Mouse (Mus musculus): ENCODE measurements at regions not wholly inside any gene's neighbourhood (a gene's known extent, or its start where the extent isn't known, plus 50 kb on each side); places are given as distances from the start of the nearest gene placed in this dataset.

DNA sequence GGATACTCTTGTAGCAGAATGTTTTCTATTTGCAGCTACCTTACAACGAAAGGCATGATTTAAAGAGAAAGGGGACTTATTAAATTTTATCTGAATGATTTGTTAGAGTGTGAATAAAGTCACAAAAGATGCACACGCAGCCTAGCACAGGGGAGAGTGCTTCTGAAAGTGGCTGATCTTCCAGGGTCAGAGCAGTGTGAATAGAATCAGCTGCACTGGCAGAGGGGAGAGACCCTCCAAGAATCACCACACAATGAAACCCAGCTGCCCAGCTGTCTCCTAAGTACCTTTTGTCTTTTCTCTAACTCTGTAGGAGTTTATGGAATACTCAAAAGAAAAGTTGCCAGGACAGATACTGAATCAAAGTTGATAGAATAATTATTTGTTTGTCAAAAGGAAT is 443.1 kb downstream of the 1190002N15Rik start:
- no peak for ATAC-seq (ENCODE audit: insufficient number of reproducible peaks, low FRiP score, low TSS enrichment, low read depth)

DNA sequence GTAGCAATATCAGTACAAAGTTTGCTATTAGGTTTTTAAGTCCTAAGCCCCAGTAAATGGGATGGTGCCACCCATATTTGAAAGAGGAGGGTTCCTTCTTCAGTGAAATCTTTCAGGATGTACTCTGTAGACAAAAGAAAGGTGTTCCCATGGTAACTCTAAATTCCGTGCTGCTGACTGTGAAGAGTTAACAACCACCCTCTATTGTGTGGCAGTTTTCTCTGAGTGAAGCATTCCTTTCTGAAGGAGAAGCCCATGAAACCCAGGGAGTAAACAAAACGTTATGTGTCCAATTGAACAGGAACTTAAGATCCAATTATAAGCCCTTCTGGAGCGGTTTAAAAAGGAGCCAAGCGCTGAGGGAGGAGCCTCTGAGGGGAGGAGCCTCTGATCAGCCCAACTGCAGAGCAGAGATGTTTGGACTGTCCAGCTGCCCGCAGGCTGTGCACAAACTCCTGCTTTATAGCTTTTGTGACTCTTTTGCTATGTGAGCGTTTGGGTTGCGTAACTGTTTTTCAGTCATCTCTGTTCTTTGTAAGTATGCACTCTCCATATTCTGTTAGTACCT is 446.1 kb downstream of the 1190002N15Rik start:
- ATAC-seq (ENCODE audit: insufficient number of reproducible peaks, low FRiP score, low TSS enrichment, low read depth) = no peak; the same call in 1 of the 2 replicates
- 43% methylated on average over 7 of the region's 7 CpGs for WGBS
- Histone ChIP-seq H3K9ac (no peak overlapping the region), H3K36me3 (no peaks in the 10 kb centered on the region), H3K27me3 (no peaks in the 10 kb centered on the region), H3K4me1 (no peaks in the 10 kb centered on the region), H3K4me2 (replicated peaks) (no peak overlapping the region), H3K27ac (replicated peaks) (no peak overlapping the region), H3K9me3 (replicated peaks) (no peaks in the 10 kb centered on the region), H3K4me3 (replicated peaks) (no peak overlapping the region)

More for the DNA sequence above, 443.1 kb downstream of the 1190002N15Rik start:
- no peaks in the 10 kb centered on the region for H3K36me3 ChIP-seq
- 65% methylated on average over 2 of the region's 2 CpGs for WGBS
- H3K27me3 ChIP-seq = no peaks in the 10 kb centered on the region
- H3K4me3 ChIP-seq (replicated peaks) = no peak overlapping the region
- H3K27ac ChIP-seq (replicated peaks) = no peak overlapping the region
- H3K4me1 ChIP-seq = no peaks in the 10 kb centered on the region
- H3K4me2 ChIP-seq (replicated peaks) = no peak overlapping the region
- no peak overlapping the region for H3K9ac ChIP-seq
- no peaks in the 10 kb centered on the region for H3K9me3 ChIP-seq (replicated peaks)

DNA sequence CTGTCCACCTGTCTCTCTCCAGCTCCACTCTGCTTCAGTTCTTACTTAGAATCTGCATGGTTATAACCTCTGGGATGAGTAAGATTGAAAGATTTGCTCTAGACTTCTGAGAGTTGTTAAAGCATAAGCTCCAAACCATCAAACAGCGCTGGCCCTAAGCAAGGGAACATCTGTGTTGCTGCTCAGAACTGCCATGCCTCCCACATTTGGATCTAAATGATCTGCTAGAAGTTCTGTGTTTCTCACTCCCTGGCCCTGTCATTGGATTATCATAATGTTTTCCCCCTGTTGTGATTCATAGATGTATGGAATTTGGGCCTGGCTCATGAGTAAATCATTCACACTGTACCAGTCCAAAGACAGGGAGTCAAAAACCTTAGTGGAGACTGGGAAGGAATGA is 448.1 kb downstream of the 1190002N15Rik start:
- Histone ChIP-seq H3K36me3 (no peaks in the 10 kb centered on the region), H3K4me3 (replicated peaks) (no peak overlapping the region), H3K27me3 (no peaks in the 10 kb centered on the region), H3K27ac (replicated peaks) (no peak overlapping the region), H3K4me2 (replicated peaks) (no peak overlapping the region), H3K9me3 (replicated peaks) (no peaks in the 10 kb centered on the region), H3K9ac (no peak overlapping the region), H3K4me1 (no peaks in the 10 kb centered on the region)
- WGBS = 71% methylated on average over 1 of the region's 1 CpGs
- ATAC-seq (ENCODE audit: insufficient number of reproducible peaks, low FRiP score, low TSS enrichment, low read depth) = no peak

DNA sequence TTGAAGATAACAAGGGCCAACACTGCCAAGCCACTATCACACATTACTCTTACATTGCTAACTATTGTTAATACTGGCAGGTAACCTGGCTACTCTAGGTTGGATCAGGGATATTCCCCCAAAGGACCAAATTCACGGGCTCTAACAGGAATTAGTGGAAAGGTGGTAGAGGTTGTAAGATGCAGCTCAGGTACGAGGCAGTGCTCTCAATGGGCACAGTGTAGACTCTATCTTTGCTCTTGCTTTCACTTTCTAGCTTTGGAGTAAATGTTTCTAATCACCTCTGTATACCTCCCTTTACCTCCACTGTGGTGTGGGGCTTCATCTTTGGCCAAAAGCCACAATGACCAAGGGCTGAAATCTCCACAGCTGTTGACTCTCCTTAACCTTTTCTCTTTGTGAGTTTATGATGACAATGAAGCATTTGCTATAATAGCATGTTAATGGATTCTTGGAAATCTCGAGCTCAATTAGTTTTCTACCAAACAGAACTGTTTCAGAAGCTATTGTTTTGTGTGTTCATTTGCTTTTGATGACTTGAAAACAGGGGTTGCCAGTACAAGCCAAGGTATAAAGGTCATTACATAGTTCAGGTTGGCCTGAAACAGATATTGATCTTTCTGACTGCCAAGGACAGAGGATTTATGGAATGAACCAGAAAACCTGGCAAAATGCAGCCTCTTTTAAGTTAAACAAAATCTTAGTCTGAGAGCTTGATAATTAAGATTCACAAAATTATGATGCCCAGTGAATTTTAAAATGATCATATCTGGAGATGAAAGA is 454.1 kb downstream of the 1190002N15Rik start:
- Histone ChIP-seq H3K27ac (replicated peaks) (no peak overlapping the region), H3K27me3 (no peaks in the 10 kb centered on the region), H3K4me1 (no peaks in the 10 kb centered on the region), H3K9ac (no peak overlapping the region), H3K9me3 (replicated peaks) (no peaks in the 10 kb centered on the region), H3K4me3 (replicated peaks) (no peak overlapping the region), H3K36me3 (no peaks in the 10 kb centered on the region), H3K4me2 (replicated peaks) (no peak overlapping the region)
- no peak for ATAC-seq (ENCODE audit: insufficient number of reproducible peaks, low FRiP score, low TSS enrichment, low read depth)
- 76% methylated on average over 3 of the region's 3 CpGs for WGBS

DNA sequence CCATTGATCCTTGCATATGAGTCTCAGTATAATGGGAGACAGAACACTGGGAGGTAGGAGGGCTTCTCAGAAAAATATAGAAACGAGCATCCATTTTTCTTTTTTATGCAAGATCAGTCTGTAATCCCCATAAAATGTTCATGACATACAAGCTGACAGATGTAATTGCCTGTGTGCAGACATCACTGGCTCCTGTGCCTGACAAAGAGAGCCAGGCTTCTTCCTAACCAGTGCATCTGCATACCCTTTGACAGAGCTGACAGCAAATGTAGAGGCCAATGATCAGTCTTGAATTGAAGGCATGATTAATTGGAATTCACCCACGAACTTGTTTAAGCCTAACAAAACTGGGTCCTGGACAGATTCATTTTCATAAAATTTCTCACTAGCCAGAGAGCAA is 463.0 kb downstream of the 1190002N15Rik start:
- no peaks in the 10 kb centered on the region for H3K27me3 ChIP-seq
- no peak for ATAC-seq (ENCODE audit: insufficient number of reproducible peaks, low FRiP score, low TSS enrichment, low read depth)
- no peak overlapping the region for H3K9ac ChIP-seq
- H3K36me3 ChIP-seq = no peaks in the 10 kb centered on the region
- no peaks in the 10 kb centered on the region for H3K9me3 ChIP-seq (replicated peaks)
- no peak overlapping the region for H3K27ac ChIP-seq (replicated peaks)
- WGBS = 36% methylated on average over 2 of the region's 2 CpGs
- no peak overlapping the region for H3K4me3 ChIP-seq (replicated peaks)
- no peak overlapping the region for H3K4me2 ChIP-seq (replicated peaks)
- H3K4me1 ChIP-seq = no peaks in the 10 kb centered on the region

DNA sequence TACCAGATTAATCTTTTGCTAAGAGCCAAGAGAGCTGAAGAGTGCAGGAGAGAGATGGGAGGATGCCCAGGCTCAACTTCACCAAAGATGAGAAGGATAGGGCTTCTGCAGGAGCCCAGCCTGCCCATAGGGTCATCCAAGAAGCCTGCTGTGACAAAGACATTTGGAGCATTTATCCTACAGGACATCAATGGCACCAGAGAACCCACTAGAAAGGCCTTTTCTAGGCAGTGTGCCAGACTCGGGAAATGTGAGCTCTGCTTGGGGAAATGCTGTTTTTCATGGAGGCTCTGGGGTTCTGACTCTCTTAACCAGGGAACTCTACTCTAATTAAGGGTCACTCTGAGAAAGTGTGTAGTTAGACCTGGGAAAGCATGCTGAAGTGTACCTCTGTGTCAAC is 470.8 kb downstream of the 1190002N15Rik start:
- no peak overlapping the region for H3K27ac ChIP-seq (replicated peaks)
- H3K27me3 ChIP-seq = no peaks in the 10 kb centered on the region
- H3K4me2 ChIP-seq (replicated peaks) = no peak overlapping the region
- H3K4me1 ChIP-seq = no peaks in the 10 kb centered on the region
- H3K9ac ChIP-seq = no peak overlapping the region
- ATAC-seq (ENCODE audit: insufficient number of reproducible peaks, low FRiP score, low TSS enrichment, low read depth) = peak; percentile 39; the same call in 1 of the 2 replicates
- H3K9me3 ChIP-seq (replicated peaks) = no peaks in the 10 kb centered on the region
- H3K36me3 ChIP-seq = no peaks in the 10 kb centered on the region
- 36% methylated on average over 1 of the region's 1 CpGs for WGBS
- H3K4me3 ChIP-seq (replicated peaks) = no peak overlapping the region

DNA sequence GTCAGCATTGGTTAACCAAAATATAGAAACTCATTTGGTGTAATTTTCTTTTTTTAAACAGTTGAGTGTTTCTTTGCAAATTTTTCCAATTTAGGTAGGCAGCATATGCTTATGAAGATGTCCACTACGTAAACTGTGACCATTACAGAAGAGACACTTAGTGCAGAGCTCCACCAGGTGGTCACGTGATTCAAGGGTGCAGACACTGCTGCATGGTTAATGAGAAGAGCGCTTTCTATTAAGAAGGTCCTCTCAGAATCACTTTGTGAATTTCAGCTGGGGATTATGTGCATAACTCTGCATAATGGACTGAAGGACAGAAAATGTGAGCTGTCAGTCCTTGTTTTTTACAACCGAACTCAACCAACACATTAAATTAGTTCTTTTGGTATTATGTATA is 484.7 kb downstream of the 1190002N15Rik start:
- 70% methylated on average over 4 of the region's 4 CpGs for WGBS
- no peaks in the 10 kb centered on the region for H3K36me3 ChIP-seq
- no peaks in the 10 kb centered on the region for H3K4me1 ChIP-seq
- no peak for ATAC-seq (ENCODE audit: insufficient number of reproducible peaks, low FRiP score, low TSS enrichment, low read depth)
- H3K27me3 ChIP-seq = no peaks in the 10 kb centered on the region
- no peaks in the 10 kb centered on the region for H3K9me3 ChIP-seq (replicated peaks)
- H3K4me3 ChIP-seq (replicated peaks) = no peak overlapping the region
- no peak overlapping the region for H3K9ac ChIP-seq
- H3K27ac ChIP-seq (replicated peaks) = no peak overlapping the region
- no peak overlapping the region for H3K4me2 ChIP-seq (replicated peaks)

DNA sequence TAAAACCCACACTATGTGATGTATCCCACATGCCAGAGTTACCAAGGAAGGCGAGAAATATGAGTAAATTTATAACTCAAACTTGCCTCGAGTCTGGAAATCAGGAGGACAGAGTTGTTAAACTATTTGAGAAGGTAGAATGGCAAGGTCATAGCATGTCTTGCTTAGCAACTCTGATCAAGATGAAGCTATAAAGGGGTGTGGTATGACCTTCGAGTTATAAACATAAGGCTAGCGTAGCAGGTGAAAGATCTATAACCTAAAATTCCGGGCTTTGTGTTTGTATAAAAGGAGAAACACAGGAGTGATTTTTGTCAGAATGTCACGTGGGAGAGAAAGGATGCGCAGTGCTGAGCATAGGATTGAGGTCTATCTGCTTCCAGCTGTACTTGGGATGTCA is 490.0 kb downstream of the 1190002N15Rik start:
- Histone ChIP-seq H3K27ac (replicated peaks) (no peak overlapping the region), H3K9me3 (replicated peaks) (no peaks in the 10 kb centered on the region), H3K9ac (no peak overlapping the region), H3K27me3 (no peaks in the 10 kb centered on the region), H3K4me2 (replicated peaks) (no peak overlapping the region), H3K36me3 (no peaks in the 10 kb centered on the region), H3K4me1 (no peaks in the 10 kb centered on the region), H3K4me3 (replicated peaks) (no peak overlapping the region)
- whole genome bisulfite sequencing = 89% methylated on average over 7 of the region's 7 CpGs
- ATAC-seq (ENCODE audit: insufficient number of reproducible peaks, low FRiP score, low TSS enrichment, low read depth) = no peak

DNA sequence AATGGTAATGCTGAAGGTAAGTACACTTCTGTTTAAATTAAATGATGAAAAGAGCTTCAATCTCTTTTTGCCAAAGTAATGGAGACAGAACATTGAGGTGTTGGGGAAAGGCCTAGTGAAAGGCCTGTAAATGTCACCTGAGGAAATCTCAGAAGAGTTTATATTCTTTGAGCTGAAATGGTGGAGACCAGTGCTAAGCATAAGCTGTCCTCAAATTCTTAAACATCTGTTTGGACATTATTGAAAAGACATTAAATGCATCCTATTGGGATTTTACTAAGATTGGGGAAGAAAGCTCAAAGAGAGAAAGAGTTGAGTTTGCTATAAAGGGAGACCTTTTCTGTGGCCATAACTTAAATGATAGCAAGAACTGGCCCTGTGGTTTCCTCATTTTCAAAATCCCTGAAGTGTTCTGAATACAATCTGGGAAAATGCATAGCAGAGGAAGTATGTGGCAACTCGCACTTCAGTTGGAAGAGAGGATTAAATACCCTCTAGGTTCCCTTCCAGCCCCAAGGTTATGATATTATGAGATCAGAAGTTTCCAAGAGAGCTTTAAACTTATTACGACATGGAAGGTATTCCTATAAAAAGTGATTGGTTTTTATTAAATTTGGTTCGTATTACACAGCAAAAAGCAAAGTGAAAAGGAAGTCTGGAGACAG is 492.3 kb downstream of the 1190002N15Rik start:
- H3K9me3 ChIP-seq (replicated peaks) = no peaks in the 10 kb centered on the region
- H3K4me2 ChIP-seq (replicated peaks) = no peak overlapping the region
- no peaks in the 10 kb centered on the region for H3K36me3 ChIP-seq
- H3K27ac ChIP-seq (replicated peaks) = no peak overlapping the region
- H3K4me1 ChIP-seq = no peaks in the 10 kb centered on the region
- 56% methylated on average over 3 of the region's 3 CpGs for WGBS
- ATAC-seq (ENCODE audit: insufficient number of reproducible peaks, low FRiP score, low TSS enrichment, low read depth) = no peak
- no peak overlapping the region for H3K4me3 ChIP-seq (replicated peaks)
- no peak overlapping the region for H3K9ac ChIP-seq
- H3K27me3 ChIP-seq = no peaks in the 10 kb centered on the region

DNA sequence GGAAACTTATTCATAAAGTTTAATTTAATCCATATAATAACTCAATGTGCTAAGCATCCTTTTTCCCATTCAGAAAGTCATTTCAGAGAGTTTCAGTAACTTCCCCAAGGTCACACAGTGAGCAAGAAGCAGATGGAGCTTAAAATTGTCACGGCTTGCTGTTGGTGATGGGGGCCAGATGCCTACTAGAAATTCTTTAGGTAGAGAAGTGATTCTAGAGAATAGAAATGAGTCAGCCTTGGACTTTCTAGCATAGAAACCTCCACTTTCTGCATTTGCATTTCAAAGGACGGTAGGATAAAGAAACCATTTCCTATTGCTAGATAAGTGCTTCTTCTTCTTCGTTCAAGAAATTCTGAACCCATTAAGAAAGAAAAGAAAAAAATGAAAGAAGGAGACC is 514.1 kb downstream of the 1190002N15Rik start:
- Histone ChIP-seq H3K4me3 (replicated peaks) (no peak overlapping the region), H3K4me1 (no peaks in the 10 kb centered on the region), H3K27ac (replicated peaks) (no peak overlapping the region), H3K9me3 (replicated peaks) (no peaks in the 10 kb centered on the region), H3K27me3 (no peaks in the 10 kb centered on the region), H3K36me3 (no peaks in the 10 kb centered on the region), H3K9ac (no peak overlapping the region), H3K4me2 (replicated peaks) (no peak overlapping the region)
- no peak for ATAC-seq (ENCODE audit: insufficient number of reproducible peaks, low FRiP score, low TSS enrichment, low read depth)
- WGBS = 49% methylated on average over 3 of the region's 3 CpGs

DNA sequence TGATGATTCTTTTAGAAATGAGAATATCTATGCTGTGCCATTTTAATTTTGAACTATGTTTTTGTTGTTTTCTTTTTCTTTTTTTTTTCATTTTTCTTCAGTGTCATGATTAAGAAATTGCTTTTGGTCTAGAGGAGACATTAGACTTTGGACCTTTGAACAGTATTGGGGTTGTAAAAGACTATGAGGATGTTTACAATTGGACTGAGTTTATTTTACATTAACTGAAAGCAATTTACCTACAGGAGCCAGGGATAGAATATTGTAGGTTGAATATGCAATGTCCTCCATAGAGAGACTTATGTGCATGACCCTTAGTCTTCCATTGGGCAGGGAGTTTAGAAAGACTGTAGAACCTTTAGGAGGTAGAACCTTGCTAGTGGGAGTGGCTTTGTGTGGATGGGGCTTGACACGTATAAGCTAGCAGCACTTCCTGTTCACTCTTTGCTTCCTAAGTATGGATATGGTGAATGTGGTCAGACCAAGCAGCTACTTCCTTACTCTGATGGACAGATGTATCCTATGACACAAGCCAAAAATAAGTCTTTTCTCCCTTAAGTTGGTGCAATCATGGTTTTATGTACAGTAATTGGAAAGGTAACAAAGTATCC is 516.5 kb downstream of the 1190002N15Rik start:
- no peak overlapping the region for H3K9ac ChIP-seq
- WGBS = 88% methylated on average over 1 of the region's 1 CpGs
- no peak for ATAC-seq (ENCODE audit: insufficient number of reproducible peaks, low FRiP score, low TSS enrichment, low read depth)
- no peaks in the 10 kb centered on the region for H3K27me3 ChIP-seq
- H3K4me1 ChIP-seq = no peaks in the 10 kb centered on the region
- H3K4me3 ChIP-seq (replicated peaks) = no peak overlapping the region
- H3K4me2 ChIP-seq (replicated peaks) = no peak overlapping the region
- H3K9me3 ChIP-seq (replicated peaks) = no peaks in the 10 kb centered on the region
- no peaks in the 10 kb centered on the region for H3K36me3 ChIP-seq
- H3K27ac ChIP-seq (replicated peaks) = no peak overlapping the region

All from embryonic facial prominence, embryonic 15.5 days (tissue).